Mouse (Mus musculus) c-Kit-positive CD71-positive TER-119-positive erythroid progenitor cells, embryonic 14.5 days (primary cell): ENCODE data around the gene Cacna2d1.

Experiments
- DNase-seq: peaks from one replicate; pipeline ENCODE4 v3.0.0-alpha.2; 2013; ENCODE audit warnings: low spot score

Gene Cacna2d1

GRCm38 (mm10) chr5:15934376-15935233 lies at the start of gene Cacna2d1:
Cacna2d1 (plus strand) TSS chr5:15934691.
- no peak for DNase-seq

- DNase-seq, result no peak
These were observed 39.4 kb upstream of the Cacna2d1 start for GRCm38 (mm10) chr5:15895098-15895497.

GRCm38 (mm10) chr5:15896706-15897105 lies 37.8 kb upstream of the Cacna2d1 start:
- no peak for DNase-seq

- no peak for DNase-seq
These were observed 28.0 kb upstream of the Cacna2d1 start for GRCm38 (mm10) chr5:15906446-15906845.

GRCm38 (mm10) chr5:15914931-15915330 lies 19.6 kb upstream of the Cacna2d1 start:
- no peak for DNase-seq

- no peak for DNase-seq
These were observed 6.0 kb upstream of the Cacna2d1 start for GRCm38 (mm10) chr5:15928506-15928905.

- DNase-seq, result no peak
These were observed 1.5 kb upstream of the Cacna2d1 start for GRCm38 (mm10) chr5:15933017-15933416.

GRCm38 (mm10) chr5:15933581-15934375 lies 713 bp upstream of the Cacna2d1 start:
- DNase-seq, result no peak

- no peak for DNase-seq
These were observed 790 bp downstream of the Cacna2d1 start for GRCm38 (mm10) chr5:15935234-15935728.

- no peak for DNase-seq
These were observed 1.6 kb downstream of the Cacna2d1 start for GRCm38 (mm10) chr5:15935831-15936710.

GRCm38 (mm10) chr5:15941191-15941725 lies 6.8 kb downstream of the Cacna2d1 start:
- no peak for DNase-seq

GRCm38 (mm10) chr5:15942051-15942450 lies 7.6 kb downstream of the Cacna2d1 start:
- DNase-seq, result no peak

GRCm38 (mm10) chr5:15948290-15949037 lies 14.0 kb downstream of the Cacna2d1 start:
- no peak for DNase-seq

GRCm38 (mm10) chr5:15959760-15960159 lies 25.3 kb downstream of the Cacna2d1 start:
- no peak for DNase-seq

- no peak for DNase-seq
These were observed 27.4 kb downstream of the Cacna2d1 start for GRCm38 (mm10) chr5:15961866-15962265.

- DNase-seq, result no peak
These were observed 32.4 kb downstream of the Cacna2d1 start for GRCm38 (mm10) chr5:15966888-15967287.

GRCm38 (mm10) chr5:15971821-15972220 lies 37.3 kb downstream of the Cacna2d1 start:
- DNase-seq, result no peak

- DNase-seq, result no peak
These were observed 37.9 kb downstream of the Cacna2d1 start for GRCm38 (mm10) chr5:15972351-15972750.

- no peak for DNase-seq
These were observed 40.2 kb downstream of the Cacna2d1 start for GRCm38 (mm10) chr5:15974652-15975051.

- no peak for DNase-seq
These were observed 44.7 kb downstream of the Cacna2d1 start for GRCm38 (mm10) chr5:15979225-15979624.

- DNase-seq, result no peak
These were observed 48.1 kb downstream of the Cacna2d1 start for GRCm38 (mm10) chr5:15982573-15982972.
